Mouse (Mus musculus) stomach, embryonic 15.5 days (tissue): Measurements from ENCODE around the gene Zfp687. TPM values are rescaled to one million over a fixed set of nuclear protein-coding genes. Genes with fewer than 3 reads are reported as not detected.

Experiments
- ATAC-seq: fragments of 200-750 bp; cut with Nextera tagmentation; 2 replicates; pipeline ENCODE4 v1.8.0; 2017; ENCODE audit warnings: low read depth, moderate number of reproducible peaks, moderate TSS enrichment; ENCODE audit not compliant: insufficient read depth, low FRiP score
- H3K27ac ChIP-seq: fragments of 300-500 bp; sonication (generic); 2 replicates; pipeline ENCODE4 v1.5.1; 2015; ENCODE audit warnings: mild to moderate bottlenecking, inconsistent platforms
- H3K27me3 ChIP-seq: fragments of 300-500 bp; sonication (generic); replicated peaks from 2 replicates; pipeline ENCODE4 v1.6.1; 2015; ENCODE audit warnings: inconsistent platforms
- H3K36me3 ChIP-seq: fragments of 300-500 bp; sonication (generic); 2 replicates; pipeline ENCODE4 v1.6.1; 2015; ENCODE audit warnings: inconsistent platforms
- H3K4me1 ChIP-seq: fragments of 300-500 bp; sonication (generic); 2 replicates; pipeline ENCODE4 v1.6.1; 2015; ENCODE audit warnings: inconsistent platforms
- H3K4me2 ChIP-seq: fragments of 300-500 bp; sonication (generic); 2 replicates; pipeline ENCODE4 v1.6.1; 2015; ENCODE audit warnings: mild to moderate bottlenecking, inconsistent platforms
- H3K4me3 ChIP-seq: fragments of 300-500 bp; sonication (generic); replicated peaks from 2 replicates; pipeline ENCODE4 v1.5.1; 2015; ENCODE audit warnings: inconsistent platforms
- H3K9ac ChIP-seq: fragments of 300-500 bp; sonication (generic); 2 replicates; pipeline ENCODE4 v1.6.1; 2015; ENCODE audit warnings: inconsistent platforms
- H3K9me3 ChIP-seq: fragments of 300-500 bp; sonication (generic); 2 replicates; pipeline ENCODE4 v1.6.1; 2016; ENCODE audit warnings: inconsistent platforms
- WGBS: fragments of 180-500 bp; shearing (Covaris S2); methylation state at CpG from one replicate; pipeline ENCODE4 v1.1.7; 2015; 5-methylcytosine and 5-hydroxymethylcytosine counted together
- polyA plus RNA-seq: library from polyadenylated mRNA; unstranded; fragments of >200 nt; fragmentation: Nextera tagmentation; extraction: Ambion mirVana; gene quantifications from 2 replicates; pipeline ENCODE4 v1.2.1, GENCODE M21; 2015

Gene Zfp687
- polyA plus RNA-seq, 1 experiment from 2014 or later: 19.3 TPM

- H3K9ac ChIP-seq: no peak overlapping the region
- peaks cover 10% of the 10 kb centered on the region; the same call in 1 of the 2 replicates for H3K36me3 ChIP-seq
- H3K4me3 ChIP-seq: no peak overlapping the region
- H3K4me2 ChIP-seq: no peak overlapping the region
- no peaks in the 10 kb centered on the region for H3K27me3 ChIP-seq
- H3K4me1 ChIP-seq: peaks cover 34% of the 10 kb centered on the region
- H3K9me3 ChIP-seq: no peaks in the 10 kb centered on the region
- 0 out of 2 replicates have a peak overlapping the region, but pooled peaks have one; percentile 11 for H3K27ac ChIP-seq
- no peak; the same call in 1 of the 2 replicates for ATAC-seq
Observed at GRCm38 (mm10) chr3:94987578-94987977, 27.7 kb downstream of the Zfp687 start.

DNA sequence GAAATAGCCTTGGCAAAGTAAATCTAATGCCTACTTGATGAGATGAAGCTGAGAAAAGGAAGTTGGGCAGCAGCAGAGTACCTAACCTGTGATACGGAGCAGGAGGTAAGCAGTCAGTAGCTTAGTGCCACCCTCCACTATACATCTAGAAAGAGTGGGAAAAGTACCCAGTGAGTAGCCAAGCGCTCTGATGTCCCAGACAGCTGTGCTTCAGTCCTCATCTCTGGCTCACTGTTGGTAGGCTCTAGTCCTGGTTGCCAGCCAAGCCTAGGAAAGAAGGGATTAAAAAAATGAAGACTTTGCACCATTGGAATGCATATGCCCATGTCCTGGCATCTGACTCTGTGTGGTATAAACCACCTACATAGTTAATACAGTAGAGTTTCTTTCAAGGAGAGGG is 29.7 kb downstream of the Zfp687 start:
- Histone ChIP-seq H3K27me3 (no peaks in the 10 kb centered on the region), H3K36me3 (peaks cover 11% of the 10 kb centered on the region; the same call in 1 of the 2 replicates), H3K27ac (no peak overlapping the region), H3K9ac (no peak overlapping the region), H3K9me3 (no peaks in the 10 kb centered on the region), H3K4me3 (no peak overlapping the region), H3K4me2 (no peak overlapping the region), H3K4me1 (peaks cover 34% of the 10 kb centered on the region)
- no peak for ATAC-seq
- WGBS: 96% methylated on average over 2 of the region's 2 CpGs

GRCm38 (mm10) chr3:94984312-94984711 is 30.9 kb downstream of the Zfp687 start:
- Histone ChIP-seq H3K9me3 (no peaks in the 10 kb centered on the region), H3K27ac (no peak overlapping the region), H3K36me3 (peaks cover 11% of the 10 kb centered on the region; the same call in 1 of the 2 replicates), H3K4me3 (no peak overlapping the region), H3K27me3 (no peaks in the 10 kb centered on the region), H3K4me1 (peaks cover 25% of the 10 kb centered on the region), H3K4me2 (no peak overlapping the region), H3K9ac (no peak overlapping the region)
- 92% methylated on average over 11 of the region's 11 CpGs for WGBS
- no peak for ATAC-seq

- Histone ChIP-seq H3K4me3 (peak within 1 kb of the TSS; percentile 99), H3K27me3 (no peaks in the 10 kb centered on the region), H3K36me3 (peaks cover 5% of the 10 kb centered on the region; the same call in 1 of the 2 replicates), H3K9me3 (no peaks in the 10 kb centered on the region), H3K27ac (peak within 1 kb of the TSS; percentile 95), H3K9ac (peak within 1 kb of the TSS; percentile 95), H3K4me1 (peaks cover 4% of the 10 kb centered on the region), H3K4me2 (peak within 1 kb of the TSS; percentile 75)
- ATAC-seq: peak; percentile 90
- WGBS: 0% methylated on average over 54 of the region's 57 CpGs
Observed at GRCm38 (mm10) chr3:94974528-94975422, 40.5 kb downstream of the Zfp687 start, which contains the start of gene Pi4kb. Gene Pi4kb, plus strand, starts transcription at chr3:94974731.

DNA sequence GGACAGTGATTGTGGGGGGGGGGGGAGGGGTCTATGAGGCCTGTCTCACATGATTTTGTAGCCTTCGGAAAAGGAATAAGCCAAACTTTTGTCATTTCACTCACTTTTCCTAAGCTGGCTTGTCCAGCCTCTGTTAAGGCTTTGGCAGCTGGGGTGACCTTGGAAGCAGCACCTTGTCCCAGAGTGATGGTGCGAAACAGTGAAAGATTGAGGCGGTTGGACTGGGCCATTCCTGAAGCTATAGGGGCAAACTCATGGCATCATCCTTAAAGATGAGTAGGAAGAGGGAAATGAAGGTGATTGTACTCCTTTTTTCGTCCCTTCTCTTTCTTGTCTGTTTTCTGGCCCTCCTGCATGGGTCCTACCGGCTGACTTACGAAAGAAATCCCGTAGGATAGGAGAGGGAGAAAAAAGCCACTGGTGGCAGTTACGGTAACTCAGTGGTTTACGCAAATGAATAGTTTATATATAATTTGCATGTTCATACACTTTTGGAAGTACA is 41.2 kb downstream of the Zfp687 start:
- no peaks in the 10 kb centered on the region for H3K9me3 ChIP-seq
- H3K27ac ChIP-seq: peak overlapping the region; percentile 48; the same call in 1 of the 2 replicates
- 19% methylated on average over 8 of the region's 9 CpGs for WGBS
- no peak; the same call in 1 of the 2 replicates for ATAC-seq
- peak overlapping the region; percentile 29; the same call in 1 of the 2 replicates for H3K9ac ChIP-seq
- peak overlapping the region; percentile 75 for H3K4me2 ChIP-seq
- peaks cover 4% of the 10 kb centered on the region for H3K4me1 ChIP-seq
- peaks cover 5% of the 10 kb centered on the region; the same call in 1 of the 2 replicates for H3K36me3 ChIP-seq
- H3K4me3 ChIP-seq: peak overlapping the region; percentile 99
- H3K27me3 ChIP-seq: no peaks in the 10 kb centered on the region

- no peak overlapping the region for H3K27ac ChIP-seq
- H3K36me3 ChIP-seq: peaks cover 5% of the 10 kb centered on the region; the same call in 1 of the 2 replicates
- H3K4me1 ChIP-seq: peaks cover 4% of the 10 kb centered on the region
- 84% methylated on average over 5 of the region's 5 CpGs for WGBS
- H3K4me2 ChIP-seq: peak overlapping the region; percentile 75
- H3K9ac ChIP-seq: no peak overlapping the region
- no peak for ATAC-seq
- H3K4me3 ChIP-seq: no peak overlapping the region
- no peaks in the 10 kb centered on the region for H3K27me3 ChIP-seq
- H3K9me3 ChIP-seq: no peaks in the 10 kb centered on the region
Observed at GRCm38 (mm10) chr3:94973620-94974019, 41.6 kb downstream of the Zfp687 start.

- Histone ChIP-seq H3K9me3 (no peaks in the 10 kb centered on the region), H3K4me1 (peaks cover 4% of the 10 kb centered on the region), H3K4me2 (no peak overlapping the region), H3K9ac (no peak overlapping the region), H3K27ac (no peak overlapping the region), H3K4me3 (no peak overlapping the region), H3K36me3 (peaks cover 3% of the 10 kb centered on the region; the same call in 1 of the 2 replicates), H3K27me3 (no peaks in the 10 kb centered on the region)
- WGBS: 78% methylated on average over 3 of the region's 3 CpGs
- no peak for ATAC-seq
Observed at GRCm38 (mm10) chr3:94972552-94972951, 42.7 kb downstream of the Zfp687 start.

DNA sequence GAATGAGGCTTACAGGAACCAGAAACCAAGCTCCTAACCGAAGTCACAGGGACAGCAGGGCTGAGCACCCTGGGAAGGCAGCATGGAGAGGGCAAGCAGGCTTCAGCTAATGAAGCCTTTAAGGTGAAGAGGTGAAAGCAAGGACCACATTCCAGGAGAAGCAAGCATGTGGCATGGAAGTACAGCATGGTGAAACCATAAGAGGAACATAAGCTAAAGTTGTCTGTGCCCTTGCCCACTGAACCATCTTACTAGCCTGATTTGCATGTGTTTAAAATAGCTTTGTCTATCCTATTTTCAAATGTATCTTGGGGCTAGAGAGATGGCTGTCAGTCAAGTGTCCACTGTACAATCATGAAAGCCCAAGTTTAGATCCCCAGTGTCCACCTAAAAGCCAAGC is 49.4 kb downstream of the Zfp687 start:
- no peaks in the 10 kb centered on the region for H3K36me3 ChIP-seq
- no peaks in the 10 kb centered on the region for H3K9me3 ChIP-seq
- no peaks in the 10 kb centered on the region for H3K27me3 ChIP-seq
- 70% methylated on average over 1 of the region's 1 CpGs for WGBS
- no peak overlapping the region for H3K4me2 ChIP-seq
- H3K27ac ChIP-seq: no peak overlapping the region
- no peak for ATAC-seq
- H3K9ac ChIP-seq: no peak overlapping the region
- H3K4me3 ChIP-seq: no peak overlapping the region
- no peaks in the 10 kb centered on the region for H3K4me1 ChIP-seq

GRCm38 (mm10) chr3:94964989-94965388 is 50.3 kb downstream of the Zfp687 start:
- no peak for ATAC-seq
- Histone ChIP-seq H3K4me3 (no peak overlapping the region), H3K9me3 (no peaks in the 10 kb centered on the region), H3K9ac (no peak overlapping the region), H3K36me3 (no peaks in the 10 kb centered on the region), H3K27ac (no peak overlapping the region), H3K4me1 (no peaks in the 10 kb centered on the region), H3K4me2 (no peak overlapping the region), H3K27me3 (no peaks in the 10 kb centered on the region)
- 89% methylated on average over 1 of the region's 1 CpGs for WGBS

- Histone ChIP-seq H3K27ac (no peak overlapping the region), H3K4me2 (no peak overlapping the region), H3K27me3 (no peaks in the 10 kb centered on the region), H3K4me3 (no peak overlapping the region), H3K4me1 (0 out of 2 replicates have a peak, but pooled peaks cover 3% of the 10 kb centered on the region), H3K36me3 (peaks cover 36% of the 10 kb centered on the region), H3K9ac (no peak overlapping the region), H3K9me3 (no peaks in the 10 kb centered on the region)
- no peak for ATAC-seq
- 36% methylated on average over 5 of the region's 5 CpGs for WGBS
Observed at GRCm38 (mm10) chr3:94960322-94960721, 54.9 kb downstream of the Zfp687 start.

DNA sequence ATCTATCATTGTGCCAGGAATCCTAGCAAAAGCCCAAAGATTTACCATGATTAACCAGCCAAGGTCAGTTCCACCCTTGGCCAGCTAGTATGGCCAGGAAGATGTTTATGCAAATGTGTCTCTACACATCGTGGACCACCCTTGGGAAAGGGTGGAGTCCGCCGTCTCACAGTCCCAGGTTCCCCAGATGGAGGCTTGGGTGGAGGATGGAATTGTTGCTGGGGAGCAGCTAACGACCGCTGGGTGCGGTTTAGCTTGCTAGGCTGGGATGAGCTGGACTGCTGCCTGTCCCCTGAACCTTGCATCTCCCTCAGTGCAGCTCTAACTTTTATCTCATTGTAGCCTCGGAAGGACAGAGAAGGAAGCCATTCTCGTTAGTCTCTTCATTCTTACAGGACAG is 55.4 kb downstream of the Zfp687 start:
- no peak overlapping the region for H3K9ac ChIP-seq
- H3K4me2 ChIP-seq: no peak overlapping the region
- no peak overlapping the region for H3K27ac ChIP-seq
- H3K4me3 ChIP-seq: no peak overlapping the region
- peaks cover 36% of the 10 kb centered on the region for H3K36me3 ChIP-seq
- no peaks in the 10 kb centered on the region for H3K27me3 ChIP-seq
- 0 out of 2 replicates have a peak, but pooled peaks cover 7% of the 10 kb centered on the region for H3K4me1 ChIP-seq
- H3K9me3 ChIP-seq: no peaks in the 10 kb centered on the region
- WGBS: 51% methylated on average over 8 of the region's 8 CpGs
- no peak for ATAC-seq

DNA sequence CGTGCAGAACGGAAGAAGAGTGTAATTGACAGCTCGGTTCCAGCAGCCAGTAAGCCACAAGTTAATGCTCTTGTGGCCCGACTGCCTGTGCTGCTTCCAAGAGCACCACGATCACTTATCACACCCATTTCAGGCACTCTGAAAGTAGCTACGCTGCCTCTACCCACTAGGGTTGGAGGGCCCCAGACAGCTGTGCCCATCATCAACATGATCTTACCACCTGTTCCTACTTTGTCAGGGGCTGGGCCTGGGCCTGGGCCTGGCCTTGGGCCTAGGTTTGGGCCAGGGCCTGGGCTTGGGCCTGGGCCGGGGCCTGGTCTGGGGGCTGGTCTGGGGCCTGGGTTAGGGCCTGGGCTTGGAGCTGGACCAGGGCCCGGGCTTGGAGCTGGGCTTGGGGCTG is 57.0 kb downstream of the Zfp687 start:
- WGBS: 86% methylated on average over 8 of the region's 8 CpGs

More for the DNA sequence above, 57.0 kb downstream of the Zfp687 start:
- no peak overlapping the region for H3K27ac ChIP-seq
- no peak overlapping the region for H3K9ac ChIP-seq
- H3K4me2 ChIP-seq: no peak overlapping the region
- 0 out of 2 replicates have a peak, but pooled peaks cover 8% of the 10 kb centered on the region for H3K4me1 ChIP-seq
- no peaks in the 10 kb centered on the region for H3K27me3 ChIP-seq
- ATAC-seq: no peak
- no peaks in the 10 kb centered on the region for H3K9me3 ChIP-seq
- H3K4me3 ChIP-seq: no peak overlapping the region
- H3K36me3 ChIP-seq: peaks cover 36% of the 10 kb centered on the region
